Mouse (Mus musculus) 416B (cell line): ENCODE results near the gene Qrfp.
A peak's percentile ranks its signal among the peaks of the same experiment; 100 is the strongest.

ENCODE experiments used
- DNase-seq: peaks from one replicate; pipeline ENCODE4 v3.0.0; 2011; ENCODE audit warnings: low read depth

Gene Qrfp

GRCm38 (mm10) chr2:31770781-31771441 is 39.5 kb downstream of the Qrfp start:
- peak; percentile 85 for DNase-seq

- DNase-seq: peak; percentile 36
Observed at GRCm38 (mm10) chr2:31769631-31770111, 40.7 kb downstream of the Qrfp start.

- peak; percentile 26 for DNase-seq
Observed at GRCm38 (mm10) chr2:31769115-31769514, 41.3 kb downstream of the Qrfp start.

- DNase-seq: no peak
Observed at GRCm38 (mm10) chr2:31767815-31768214, 42.6 kb downstream of the Qrfp start.

GRCm38 (mm10) chr2:31767104-31767503 is 43.3 kb downstream of the Qrfp start:
- DNase-seq: no peak

- DNase-seq: peak; percentile 55
Observed at GRCm38 (mm10) chr2:31763271-31763670, 47.1 kb downstream of the Qrfp start.

GRCm38 (mm10) chr2:31762853-31763252 is 47.5 kb downstream of the Qrfp start:
- no peak for DNase-seq

- no peak for DNase-seq
Observed at GRCm38 (mm10) chr2:31762155-31762554, 48.2 kb downstream of the Qrfp start.

- DNase-seq: no peak
Observed at GRCm38 (mm10) chr2:31761585-31761984, 48.8 kb downstream of the Qrfp start.

GRCm38 (mm10) chr2:31761115-31761531 is 49.3 kb downstream of the Qrfp start:
- DNase-seq: no peak

GRCm38 (mm10) chr2:31760486-31760885 is 49.9 kb downstream of the Qrfp start:
- peak; percentile 29 for DNase-seq

GRCm38 (mm10) chr2:31759751-31760460 is 50.5 kb downstream of the Qrfp start:
- DNase-seq: peak; percentile 73

- DNase-seq: no peak
Observed at GRCm38 (mm10) chr2:31758966-31759365, 51.4 kb downstream of the Qrfp start.

- no peak for DNase-seq
Observed at GRCm38 (mm10) chr2:31757472-31757871, 52.9 kb downstream of the Qrfp start.
